Mouse (Mus musculus) olfactory bulb, adult 2 months (tissue): ENCODE measurements around the gene Man2b1.

Experiments used
- CTCF ChIP-seq: fragments of 200-500 bp; IDR thresholded peaks from 2 replicates; pipeline ENCODE4 v1.5.1; 2012; ENCODE audit warnings: low read depth, mild to moderate bottlenecking, low read length, moderate library complexity; ENCODE audit not compliant: insufficient read depth
- POLR2A ChIP-seq: fragments of 200-500 bp; IDR thresholded peaks from 2 replicates; pipeline ENCODE4 v1.6.1; 2012; ENCODE audit warnings: mild to moderate bottlenecking, low read depth, low read length, moderate library complexity; ENCODE audit not compliant: insufficient read depth

- TF ChIP-seq POLR2A (no peak), CTCF (no peak)
These were observed 1.9 kb upstream of the Man2b1 start, which contains the start of gene Wdr83 for GRCm38 (mm10) chr8:85081216-85081555.
